Mouse (Mus musculus): ENCODE data around the gene Swap70.
"Not testable (repeated sequence)": the region's sequence is repeated elsewhere in the genome, so short reads cannot be mapped to it uniquely, and the experiment has no call there.

Swap70 gene

DNA sequence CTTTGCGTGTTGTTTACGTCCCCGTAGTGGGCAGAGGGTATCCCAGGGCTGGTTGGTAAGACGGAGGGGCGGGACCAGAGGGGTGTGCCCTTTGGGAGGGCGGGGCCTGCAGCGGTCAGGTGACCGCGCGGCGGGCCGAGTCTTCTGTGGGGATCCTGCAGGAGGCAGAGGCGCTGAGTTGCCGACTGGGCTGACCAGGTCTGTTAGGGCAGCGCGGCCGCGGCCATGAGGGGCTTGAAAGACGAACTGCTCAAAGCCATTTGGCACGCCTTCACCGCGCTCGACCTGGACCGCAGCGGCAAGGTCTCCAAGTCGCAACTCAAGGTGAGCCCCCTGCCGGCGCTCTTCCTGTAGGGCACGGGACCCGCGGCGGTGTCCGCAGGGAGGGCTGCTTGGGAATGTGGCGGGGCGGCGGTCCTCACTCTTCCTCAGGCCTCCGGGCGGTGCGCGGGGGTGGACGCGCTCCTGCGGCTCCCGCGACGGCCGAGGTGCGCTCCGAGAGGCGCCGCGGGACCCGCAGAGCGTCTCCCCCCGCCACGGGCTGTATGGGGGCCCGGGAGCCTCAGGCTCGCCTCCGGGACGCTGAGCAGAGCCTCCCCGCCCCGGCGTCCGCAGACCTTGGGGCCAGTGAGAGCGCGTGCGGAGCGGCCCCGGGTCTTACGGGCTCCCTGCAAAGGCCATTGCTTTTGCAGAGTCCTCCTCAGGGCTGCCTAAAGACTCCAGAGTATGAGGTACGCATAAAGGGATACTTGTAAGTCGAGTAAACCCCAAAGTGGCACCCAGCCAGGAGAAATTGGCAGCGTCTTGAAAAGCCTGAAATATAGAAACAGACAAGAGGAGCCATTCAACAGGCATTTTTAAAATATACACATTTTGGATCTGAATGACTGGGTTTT is at the start of gene Swap70:
Gene Swap70, plus strand, starts transcription at position 126 of the 896 bp plus-strand sequence.
- in situ Hi-C loops (cut with MboI), result loop anchor here (5.0 kb wide), 2 partner anchors 40 to 55 kb away; no protein-coding TSS in a partner anchor

DNA sequence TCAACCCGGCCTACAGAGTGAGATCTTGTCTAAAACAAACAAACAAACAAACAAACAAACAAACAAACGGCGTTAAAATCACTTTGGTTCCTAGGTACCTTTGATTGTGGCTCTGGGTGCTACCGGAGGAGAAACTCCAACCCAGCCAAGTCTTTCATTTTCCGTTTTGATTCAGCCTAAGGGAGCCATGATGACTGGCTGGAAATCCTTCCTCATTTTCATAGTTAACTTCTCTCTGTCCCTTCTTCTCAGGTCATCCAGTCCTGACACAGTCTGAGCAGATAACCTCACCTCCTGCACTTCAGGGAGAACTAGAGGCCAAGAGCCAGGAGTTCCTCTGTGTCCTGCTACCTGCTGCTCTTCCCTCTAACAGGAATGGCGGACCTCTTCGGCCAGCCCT is 42.3 kb upstream of the Swap70 start:
- in situ Hi-C loops (cut with MboI), result no loop called here

DNA sequence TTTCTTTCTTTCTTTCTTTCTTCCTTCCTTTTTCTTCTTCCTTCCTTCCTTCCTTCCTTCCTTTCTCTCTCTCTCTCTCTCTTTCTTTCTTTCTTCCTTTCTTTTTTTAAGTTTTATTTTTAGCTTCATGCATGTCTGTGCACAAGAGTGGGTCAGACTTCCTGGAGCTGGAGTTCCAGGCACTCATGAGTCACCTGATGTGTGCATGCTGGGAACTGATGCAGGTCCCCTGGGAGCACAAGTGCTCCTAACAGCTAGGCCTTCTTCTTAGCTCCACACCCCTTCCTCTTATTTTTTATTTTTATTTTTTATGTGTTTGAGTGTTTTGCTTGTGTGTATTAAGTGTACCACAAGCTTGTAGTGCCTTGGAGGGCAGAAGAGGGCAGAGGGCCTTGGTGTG is 40.9 kb upstream of the Swap70 start:
- in situ Hi-C loops (cut with MboI), result no loop called here

DNA sequence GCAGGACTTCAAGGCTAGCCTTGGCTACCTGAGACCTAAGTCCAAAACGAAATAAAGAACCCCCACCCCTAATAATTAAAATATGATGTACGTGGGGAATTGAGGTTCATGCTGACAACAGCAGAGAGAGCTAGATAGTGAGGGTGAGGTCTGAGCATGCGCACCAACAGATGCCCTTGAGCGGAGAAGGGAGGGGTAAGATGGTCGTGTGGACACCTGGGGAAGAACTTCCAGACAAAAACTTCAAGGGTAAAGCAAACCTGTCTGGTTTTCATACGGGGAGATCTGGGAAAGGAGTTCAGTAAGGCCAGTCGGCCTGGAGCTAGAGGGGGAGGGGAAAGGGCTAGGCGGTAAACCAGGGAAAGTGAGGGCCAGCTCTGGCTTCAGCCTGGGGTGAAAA is 40.1 kb upstream of the Swap70 start:
- in situ Hi-C loops (cut with MboI), result no loop called here

DNA sequence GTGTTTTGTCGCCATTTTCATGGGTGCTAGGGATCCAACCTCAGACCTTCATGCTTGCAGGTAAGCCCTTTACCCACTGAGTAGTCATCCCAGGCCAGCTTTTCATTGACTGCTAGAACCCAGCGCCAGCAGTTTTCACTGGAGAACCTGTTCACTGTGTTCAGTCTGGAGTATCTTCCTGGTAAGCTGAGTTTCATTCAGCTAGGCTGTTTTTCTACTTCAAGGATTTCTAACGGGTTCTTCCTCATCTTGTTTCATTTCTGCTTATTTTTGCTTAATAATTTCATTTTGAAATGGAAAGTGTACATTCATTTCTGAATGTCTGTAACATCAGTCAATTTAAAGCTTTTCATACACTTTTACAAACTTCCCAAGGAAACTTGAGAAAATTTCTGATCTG is 36.9 kb upstream of the Swap70 start:
- in situ Hi-C loops (cut with MboI), result no loop called here

DNA sequence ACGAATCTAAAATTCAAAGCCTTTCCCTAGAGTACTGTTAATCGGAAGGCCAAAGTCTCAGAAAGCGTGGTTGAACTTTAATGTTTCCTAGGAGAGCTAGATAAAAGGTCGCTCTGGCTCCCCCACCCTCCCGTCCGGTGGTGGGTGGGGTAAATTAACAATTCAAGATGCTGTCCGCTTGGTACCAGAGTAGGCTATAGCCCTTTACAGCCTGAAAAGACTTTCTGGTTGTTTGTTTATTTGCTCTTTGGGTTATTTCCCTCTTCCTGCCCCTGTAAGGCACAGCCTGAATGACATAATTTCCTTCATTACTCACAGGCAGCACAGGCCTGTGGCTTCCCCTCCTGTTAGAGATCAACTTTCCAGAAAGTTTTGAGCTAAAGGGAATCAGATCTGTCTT is 31.6 kb upstream of the Swap70 start:
- in situ Hi-C loops (cut with MboI), result no loop called here

DNA sequence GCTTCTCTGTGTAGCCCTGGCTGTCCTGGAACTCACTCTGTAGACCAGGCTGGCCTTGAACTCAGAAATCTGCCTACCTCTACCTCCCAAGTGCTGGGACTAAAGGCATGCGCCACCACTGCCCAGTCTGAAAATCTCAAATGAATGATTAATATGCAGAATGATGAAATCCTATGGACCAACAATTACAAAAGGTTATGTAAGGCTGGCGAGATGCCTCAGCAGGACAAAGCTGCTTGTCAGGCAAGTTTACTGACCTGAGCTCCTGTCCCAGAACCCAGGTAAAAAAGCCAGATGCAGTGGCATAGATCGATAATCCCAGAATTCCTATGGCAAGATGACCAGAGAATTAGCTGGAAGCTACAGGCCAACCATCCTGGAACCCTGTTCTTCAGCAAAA is 28.3 kb upstream of the Swap70 start:
- in situ Hi-C loops (cut with MboI), result no loop called here

DNA sequence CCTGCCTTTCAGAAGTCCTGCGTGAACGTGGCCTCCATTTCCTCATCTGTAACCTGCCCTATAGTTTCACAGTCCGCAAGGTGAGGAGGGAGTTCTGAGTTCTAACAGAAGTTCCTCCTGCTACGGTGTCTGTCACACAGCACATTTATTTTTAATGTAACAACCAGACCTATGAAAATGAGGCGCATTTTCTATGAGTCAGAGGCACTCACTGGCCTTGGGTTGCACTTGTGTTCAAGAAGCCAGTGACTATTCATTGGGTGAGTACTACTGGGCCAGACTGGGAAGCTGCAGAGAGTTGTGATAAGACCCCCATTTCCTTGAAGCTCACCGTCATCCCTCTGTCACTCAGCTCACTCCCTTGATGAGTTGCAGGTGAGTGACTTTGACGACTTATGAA is 24.3 kb upstream of the Swap70 start:
- in situ Hi-C loops (cut with MboI), result no loop called here

DNA sequence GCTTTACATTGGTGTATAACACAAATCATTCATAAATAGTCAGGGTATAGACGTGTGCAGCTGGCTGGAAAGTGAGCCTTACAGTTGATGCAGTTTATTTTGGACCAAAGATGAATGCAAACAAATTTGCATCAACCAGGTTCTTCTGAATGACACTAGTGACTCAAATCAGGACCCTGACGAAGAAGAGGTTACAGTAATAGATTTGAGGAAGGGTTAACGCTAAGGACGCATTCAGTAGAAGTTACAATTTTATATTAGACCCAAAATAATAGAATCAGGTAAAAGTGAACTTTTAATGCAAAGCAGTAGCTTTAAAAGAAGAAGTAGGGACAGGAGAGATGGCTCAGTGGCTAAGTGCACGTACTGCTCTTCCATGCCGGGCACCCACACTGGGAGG is 19.6 kb upstream of the Swap70 start:
- in situ Hi-C loops (cut with MboI), result no loop called here

DNA sequence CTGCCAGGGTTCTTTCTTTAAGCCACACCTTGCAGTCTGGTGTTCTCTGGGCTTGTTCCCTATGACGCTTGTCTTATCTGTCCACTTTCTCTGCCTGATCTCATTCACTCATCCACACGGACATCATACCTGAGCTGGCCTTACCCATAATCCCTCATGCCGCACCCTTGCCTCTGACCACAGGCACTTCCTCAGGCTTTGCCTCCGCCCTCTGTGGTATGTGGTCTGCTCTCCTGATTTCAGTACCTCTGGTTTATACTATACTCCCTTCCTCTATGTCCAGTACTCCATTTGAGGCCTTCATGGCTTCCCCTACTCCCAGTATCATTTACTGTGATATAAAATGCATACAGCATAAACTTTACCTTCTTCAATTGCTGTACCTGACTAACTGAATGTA is 17.3 kb upstream of the Swap70 start:
- in situ Hi-C loops (cut with MboI), result no loop called here

DNA sequence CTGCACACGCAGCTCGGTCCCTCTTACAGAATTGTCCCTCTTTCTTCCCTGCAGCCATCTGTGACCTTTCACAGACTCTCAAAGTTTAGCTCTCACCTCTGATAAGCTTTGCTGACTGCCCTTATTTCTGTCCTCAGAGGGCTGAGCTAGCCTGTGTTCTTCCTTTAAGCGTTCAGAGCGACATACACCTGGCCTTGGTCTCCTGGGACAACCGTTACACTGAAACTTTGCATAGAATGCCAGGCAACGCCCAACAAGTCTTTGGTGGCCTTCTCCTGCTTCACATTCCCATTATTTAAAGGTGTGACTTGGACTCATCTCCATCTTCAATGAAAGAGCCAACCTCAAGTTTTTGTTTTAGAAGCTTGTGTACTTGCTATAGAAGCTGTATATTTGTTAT is 13.2 kb upstream of the Swap70 start:
- in situ Hi-C loops (cut with MboI), result no loop called here

DNA sequence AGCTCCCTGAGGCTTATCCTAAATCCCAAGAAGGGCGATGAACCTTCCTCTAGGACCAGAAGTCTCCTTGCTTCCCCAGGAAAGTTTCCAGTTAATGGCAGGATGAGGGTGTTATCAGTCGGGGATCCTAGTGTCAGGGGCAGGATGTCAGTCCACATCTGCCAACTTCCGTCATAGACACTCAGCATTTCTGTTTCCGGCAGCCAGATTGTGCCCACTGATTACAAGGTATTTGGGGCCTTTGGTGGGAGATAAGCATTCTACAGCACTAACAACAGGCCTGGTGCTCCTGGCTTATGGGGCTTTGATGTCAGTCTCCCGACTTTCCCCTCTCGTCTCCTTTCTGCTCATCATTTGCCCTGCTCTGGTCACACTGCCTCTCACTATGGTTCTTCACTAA is 12.1 kb upstream of the Swap70 start:
- in situ Hi-C loops (cut with MboI), result no loop called here

DNA sequence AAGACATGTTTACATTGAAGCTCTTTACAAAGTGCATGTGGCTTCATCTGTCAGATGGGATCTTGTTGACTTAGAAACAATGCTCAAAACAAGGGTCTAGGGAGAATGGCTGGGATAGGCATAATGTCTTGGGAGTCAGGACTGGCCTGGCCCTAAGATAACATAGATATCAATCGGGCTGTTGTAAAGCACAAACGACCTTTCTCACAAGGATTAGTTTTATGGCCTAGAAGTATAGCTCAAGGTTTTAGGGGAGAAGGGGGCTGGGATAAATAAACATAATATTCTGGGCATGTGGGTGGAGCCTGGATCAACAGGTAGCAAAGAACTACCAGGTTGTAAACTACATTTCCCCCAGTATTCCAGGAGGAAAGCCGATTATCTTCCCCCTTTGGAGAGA is 10.5 kb upstream of the Swap70 start:
- in situ Hi-C loops (cut with MboI), result no loop called here

DNA sequence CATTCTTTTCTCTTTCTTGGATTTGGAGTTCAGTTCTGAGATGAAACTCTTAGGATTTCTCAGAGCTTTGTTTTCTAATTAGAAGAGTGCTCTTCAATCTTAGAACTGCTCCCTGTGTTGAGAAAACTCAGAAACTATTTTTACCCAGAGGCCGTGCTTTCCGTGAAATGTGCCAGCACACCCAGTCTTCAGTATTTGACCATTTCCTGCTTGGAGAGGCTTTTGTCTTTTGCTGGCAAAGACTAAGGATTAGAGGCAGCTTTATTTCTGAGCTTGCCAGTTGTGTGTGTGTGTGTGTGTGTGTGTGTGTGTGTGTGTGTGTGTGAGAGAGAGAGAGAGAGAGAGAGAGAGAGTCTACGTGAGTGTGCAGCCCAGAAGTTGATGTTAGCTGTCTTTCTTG is 6.6 kb upstream of the Swap70 start:
- in situ Hi-C loops (cut with MboI), result no loop called here

DNA sequence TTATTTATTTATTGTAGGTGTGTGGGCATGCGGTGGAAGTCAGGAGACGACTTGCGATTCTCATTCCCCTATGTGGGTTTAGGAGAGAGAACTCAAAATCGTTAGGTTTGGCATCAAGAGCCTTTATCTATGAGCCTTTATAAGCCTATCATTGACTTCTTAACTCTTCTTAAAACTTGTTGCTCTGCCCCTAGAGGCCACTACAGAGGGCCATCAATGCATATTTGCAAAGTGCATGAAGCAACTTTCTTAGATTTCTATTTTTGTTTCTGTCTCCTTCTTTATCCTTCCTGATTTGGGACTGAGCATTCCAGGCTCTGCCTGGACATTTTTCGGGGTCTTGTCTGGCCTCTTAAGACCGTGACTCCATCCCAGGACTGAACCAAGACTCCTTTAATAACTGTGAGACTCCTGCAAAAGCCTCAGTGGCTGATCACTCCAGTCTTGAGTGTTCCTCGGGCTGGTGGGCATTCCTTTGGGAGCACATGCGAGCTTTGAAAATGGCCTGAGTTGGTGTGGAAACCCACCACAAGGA is 393 bp upstream of the Swap70 start:
- in situ Hi-C loops (cut with MboI), result loop anchor here (5.0 kb wide), 2 partner anchors 41 to 54 kb away; no protein-coding TSS in a partner anchor

DNA sequence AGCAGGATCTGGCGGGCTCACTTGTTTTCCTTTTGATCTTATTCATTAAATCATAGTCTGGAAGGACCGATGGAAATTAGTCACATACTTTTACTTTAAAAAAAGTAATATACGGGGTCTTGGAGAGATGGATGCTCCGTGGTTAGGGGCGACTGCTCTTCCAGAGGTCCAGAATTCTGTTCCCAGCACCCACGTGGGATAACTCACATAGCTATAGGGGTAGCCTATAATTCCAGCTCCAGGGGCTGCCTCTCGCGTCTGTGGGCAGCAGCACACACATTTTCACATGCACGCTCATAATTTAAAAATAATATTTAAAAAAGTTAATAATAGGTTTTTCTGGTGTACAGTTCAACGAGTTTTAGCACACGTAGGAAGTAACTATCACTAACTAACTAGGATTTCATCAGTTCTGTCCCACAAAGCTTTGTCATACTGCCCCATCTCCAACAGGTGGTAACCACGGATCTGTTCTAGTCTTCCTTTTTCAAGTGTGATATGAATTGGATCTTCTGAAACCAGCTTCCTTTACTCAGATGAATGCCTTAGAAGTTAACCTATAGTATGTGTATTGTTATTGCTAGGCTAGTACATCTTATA is 1.2 kb downstream of the Swap70 start:
- in situ Hi-C loops (cut with MboI), result loop anchor here (5.0 kb wide), 2 partner anchors 40 to 55 kb away; no protein-coding TSS in a partner anchor

DNA sequence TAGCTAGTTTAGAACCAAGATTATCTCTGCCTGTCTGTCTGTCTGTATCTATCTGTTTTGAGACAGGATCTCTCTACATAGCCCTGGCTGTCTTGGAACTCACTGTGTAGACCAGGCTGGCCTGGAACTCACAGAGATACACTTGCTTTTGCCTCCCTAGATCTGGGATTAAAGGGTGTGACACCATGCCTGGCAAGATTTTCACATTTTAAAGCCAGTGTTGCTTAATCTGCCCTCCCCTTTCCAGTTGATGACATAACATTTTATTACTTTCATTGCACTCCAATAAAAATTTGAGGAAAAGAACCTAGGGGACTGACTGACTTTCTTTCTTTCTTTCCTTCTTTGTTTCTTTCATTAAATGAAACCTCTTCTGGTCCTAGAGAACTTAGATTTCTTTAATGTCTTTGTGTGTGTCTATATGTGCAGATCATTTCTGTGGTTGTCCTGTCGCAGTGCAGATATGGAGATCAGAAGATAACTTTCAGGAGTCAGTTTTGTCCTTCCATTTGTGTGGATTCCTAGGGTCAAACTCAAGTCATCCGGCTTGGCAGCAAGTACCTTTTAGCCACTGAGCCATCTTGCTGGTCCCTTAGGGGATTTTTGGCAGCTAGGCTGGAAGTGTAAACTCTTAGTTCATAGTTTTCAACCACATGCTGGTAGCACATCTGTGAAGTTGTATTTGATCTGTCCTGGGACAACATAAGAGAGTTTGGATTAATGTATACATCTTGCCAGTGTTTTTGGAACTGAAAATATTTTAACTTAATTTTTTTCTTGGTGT is 2.4 kb downstream of the Swap70 start:
- in situ Hi-C loops (cut with MboI), result loop anchor here (5.0 kb wide), 2 partner anchors 38 to 57 kb away; no protein-coding TSS in a partner anchor

DNA sequence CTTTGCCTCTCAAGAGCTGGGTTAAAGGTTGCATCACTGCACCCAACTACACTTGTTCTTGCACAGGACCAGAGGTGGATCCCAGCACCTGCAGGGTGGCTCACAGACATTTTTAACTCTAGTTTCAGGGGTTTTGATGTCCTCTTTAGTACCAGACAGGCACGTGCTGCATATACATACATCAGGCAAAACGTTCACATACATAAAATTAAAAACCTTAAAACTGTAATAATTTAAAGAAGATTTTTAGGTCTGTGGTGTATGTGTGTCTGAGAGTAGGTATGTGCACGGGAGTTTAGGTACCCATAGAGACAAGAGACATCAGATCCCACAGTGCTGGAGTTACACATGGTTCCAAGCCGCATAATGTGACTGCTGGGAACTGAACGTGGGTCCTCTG is 5.0 kb downstream of the Swap70 start:
- in situ Hi-C loops (cut with MboI), result no loop called here

DNA sequence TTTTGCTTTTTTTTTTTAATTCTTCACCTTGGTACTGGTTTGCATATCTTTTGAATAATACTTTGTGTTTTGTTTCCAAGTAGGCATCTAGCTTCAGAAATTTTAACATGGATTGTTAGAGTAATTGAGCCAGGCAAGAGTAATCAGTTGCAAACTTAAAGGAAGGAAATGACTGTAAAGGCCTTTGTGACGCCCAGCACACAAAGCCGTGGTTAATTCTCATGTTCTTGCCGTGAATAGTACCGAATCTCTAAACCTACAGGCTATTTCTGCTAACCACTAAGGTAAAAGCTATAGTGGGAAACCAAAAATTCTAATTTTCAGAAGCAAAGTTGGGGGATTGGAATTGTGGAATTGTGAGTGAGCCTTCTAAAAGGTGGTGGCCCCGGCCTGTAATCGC is 8.5 kb downstream of the Swap70 start:
- in situ Hi-C loops (cut with MboI), result no loop called here

DNA sequence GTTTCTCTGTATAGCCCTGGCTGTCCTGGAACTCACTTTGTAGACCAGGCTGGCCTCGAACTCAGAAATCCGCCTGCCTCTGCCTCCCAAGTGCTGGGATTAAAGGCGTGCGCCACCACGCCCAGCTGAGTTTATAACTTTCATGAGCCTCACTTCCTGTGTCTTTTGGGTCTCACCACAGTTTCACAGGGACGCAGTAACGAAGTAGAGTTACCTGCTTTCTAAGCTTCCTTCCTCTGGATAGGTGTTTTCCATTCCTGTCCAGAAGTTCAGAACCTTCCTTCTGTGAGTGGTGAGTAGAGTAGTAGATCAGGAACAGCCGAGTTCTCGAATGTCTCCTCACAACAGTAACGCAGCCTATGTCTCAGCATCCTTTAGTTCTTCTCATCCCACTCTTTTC is 9.6 kb downstream of the Swap70 start:
- in situ Hi-C loops (cut with MboI), result not testable (repeated sequence)

DNA sequence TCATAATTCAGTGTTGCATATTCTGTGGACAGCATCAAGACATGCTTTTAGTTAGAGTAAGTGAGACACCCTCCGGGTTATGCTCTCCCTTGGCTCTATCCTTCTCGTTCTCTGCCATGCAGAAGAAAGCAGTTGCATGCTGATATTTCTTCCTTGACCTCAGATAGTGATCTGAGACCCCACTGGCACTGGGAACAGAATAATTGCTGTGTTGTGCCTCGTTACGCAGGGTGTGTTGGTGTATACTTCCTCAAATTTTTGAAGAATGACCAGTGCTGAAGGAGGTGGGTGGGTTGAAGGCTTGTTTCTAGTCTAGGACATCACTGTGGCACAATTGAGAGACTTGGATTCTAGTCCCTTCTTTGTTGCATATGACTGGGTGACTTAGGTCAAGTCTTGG is 14.6 kb downstream of the Swap70 start:
- in situ Hi-C loops (cut with MboI), result no loop called here

DNA sequence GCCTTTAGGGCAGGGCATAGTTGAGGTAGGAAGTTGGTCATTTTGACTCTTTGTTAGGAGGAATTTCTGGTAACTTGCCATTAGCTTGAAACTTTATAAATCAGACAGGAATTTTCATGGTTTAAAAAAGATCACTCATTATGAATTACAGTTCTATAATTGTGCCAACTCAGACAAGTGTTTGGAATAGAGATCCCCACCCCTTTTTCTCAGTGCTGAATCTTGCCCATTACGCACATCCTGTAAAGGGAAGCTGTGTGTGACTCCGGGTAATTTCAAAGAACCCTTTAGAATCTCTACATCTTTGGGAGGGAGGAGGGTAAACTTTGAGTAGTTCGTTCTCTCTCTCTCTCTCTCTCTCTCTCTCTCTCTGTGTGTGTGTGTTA is 15.9 kb downstream of the Swap70 start:
- in situ Hi-C loops (cut with MboI), result no loop called here
